Mouse (Mus musculus): Measurements from ENCODE around the gene Gm3404. TPM values are rescaled to one million over a fixed set of nuclear protein-coding genes. Genes with fewer than 3 reads are reported as not detected.

Gm3404 gene
- total RNA-seq (2023), result not detected

DNA sequence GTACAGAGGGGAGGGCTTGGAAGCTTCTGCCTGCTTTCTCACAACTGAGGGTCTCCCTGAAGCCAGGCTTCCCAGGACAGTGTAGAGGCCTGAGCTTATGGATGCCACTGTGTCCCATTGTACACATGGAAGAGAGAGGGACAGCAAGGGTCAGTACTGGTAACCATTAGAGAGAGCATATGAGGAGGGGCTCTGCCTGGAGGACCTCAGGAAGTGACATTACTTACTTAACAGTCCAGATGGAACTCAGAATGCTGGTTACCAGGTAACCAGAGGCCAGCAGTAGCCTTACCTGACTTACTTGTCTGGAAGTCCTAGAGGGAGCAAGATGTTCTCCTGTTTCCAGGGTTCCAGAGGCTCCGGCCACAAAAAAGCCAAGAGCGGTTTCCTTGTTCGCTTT, at the start of gene Gm3404:
Gene Gm3404 (plus strand): TSS at position 301 of the 400 bp plus-strand sequence.

DNA sequence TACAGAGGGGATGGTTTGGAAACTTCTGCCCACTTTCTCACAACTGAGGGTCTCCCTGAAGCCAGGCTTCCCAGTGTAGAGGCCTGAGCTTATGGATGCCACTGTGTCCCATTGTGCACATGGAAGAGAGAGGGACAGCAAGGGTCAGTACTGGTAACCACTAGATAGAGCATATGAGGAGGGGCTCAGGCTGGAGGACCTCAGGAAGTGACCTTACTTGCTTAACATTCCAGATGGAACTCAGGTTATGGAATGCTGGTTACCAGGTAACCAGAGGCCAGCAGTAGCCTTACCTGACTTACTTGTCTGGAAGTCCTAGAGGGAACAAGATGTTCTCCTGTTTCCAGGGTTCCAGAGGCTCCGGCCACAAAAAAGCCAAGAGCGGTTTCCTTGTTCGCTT, 43.9 kb upstream of the Gm3404 start, which contains the start of gene Gm6408:
Gene Gm6408 (plus strand): TSS at position 301 of the 400 bp plus-strand sequence.

DNA sequence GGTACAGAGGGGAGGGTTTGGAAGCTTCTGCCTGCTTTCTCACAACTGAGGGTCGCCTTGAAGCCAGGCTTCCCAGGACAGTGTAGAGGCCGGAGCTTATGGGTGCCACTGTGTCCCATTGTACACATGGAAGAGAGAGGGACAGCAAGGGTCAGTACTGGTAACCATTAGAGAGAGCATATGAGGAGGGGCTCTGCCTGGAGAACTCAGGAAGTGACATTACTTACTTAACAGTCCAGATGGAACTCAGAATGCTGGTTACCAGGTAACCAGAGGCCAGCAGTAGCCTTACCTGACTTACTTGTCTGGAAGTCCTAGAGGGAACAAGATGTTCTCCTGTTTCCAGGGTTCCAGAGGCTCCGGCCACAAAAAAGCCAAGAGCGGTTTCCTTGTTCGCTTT, 34.5 kb upstream of the Gm3404 start, which contains the start of gene Gm6370:
Gene Gm6370 (plus strand): TSS at position 301 of the 400 bp plus-strand sequence.

DNA sequence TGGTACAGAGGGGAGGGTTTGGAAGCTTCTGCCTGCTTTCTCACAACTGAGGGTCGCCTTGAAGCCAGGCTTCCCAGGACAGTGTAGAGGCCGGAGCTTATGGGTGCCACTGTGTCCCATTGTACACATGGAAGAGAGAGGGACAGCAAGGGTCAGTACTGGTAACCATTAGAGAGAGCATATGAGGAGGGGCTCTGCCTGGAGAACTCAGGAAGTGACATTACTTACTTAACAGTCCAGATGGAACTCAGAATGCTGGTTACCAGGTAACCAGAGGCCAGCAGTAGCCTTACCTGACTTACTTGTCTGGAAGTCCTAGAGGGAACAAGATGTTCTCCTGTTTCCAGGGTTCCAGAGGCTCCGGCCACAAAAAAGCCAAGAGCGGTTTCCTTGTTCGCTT, 23.5 kb upstream of the Gm3404 start, which contains the start of gene 4930449I24Rik:
Gene 4930449I24Rik (plus strand): TSS at position 301 of the 400 bp plus-strand sequence.

DNA sequence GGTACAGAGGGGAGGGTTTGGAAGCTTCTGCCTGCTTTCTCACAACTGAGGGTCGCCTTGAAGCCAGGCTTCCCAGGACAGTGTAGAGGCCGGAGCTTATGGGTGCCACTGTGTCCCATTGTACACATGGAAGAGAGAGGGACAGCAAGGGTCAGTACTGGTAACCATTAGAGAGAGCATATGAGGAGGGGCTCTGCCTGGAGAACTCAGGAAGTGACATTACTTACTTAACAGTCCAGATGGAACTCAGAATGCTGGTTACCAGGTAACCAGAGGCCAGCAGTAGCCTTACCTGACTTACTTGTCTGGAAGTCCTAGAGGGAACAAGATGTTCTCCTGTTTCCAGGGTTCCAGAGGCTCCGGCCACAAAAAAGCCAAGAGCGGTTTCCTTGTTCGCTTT, 11.8 kb upstream of the Gm3404 start, which contains the start of gene Gm3402:
Gene Gm3402 (plus strand): TSS at position 301 of the 400 bp plus-strand sequence.

DNA sequence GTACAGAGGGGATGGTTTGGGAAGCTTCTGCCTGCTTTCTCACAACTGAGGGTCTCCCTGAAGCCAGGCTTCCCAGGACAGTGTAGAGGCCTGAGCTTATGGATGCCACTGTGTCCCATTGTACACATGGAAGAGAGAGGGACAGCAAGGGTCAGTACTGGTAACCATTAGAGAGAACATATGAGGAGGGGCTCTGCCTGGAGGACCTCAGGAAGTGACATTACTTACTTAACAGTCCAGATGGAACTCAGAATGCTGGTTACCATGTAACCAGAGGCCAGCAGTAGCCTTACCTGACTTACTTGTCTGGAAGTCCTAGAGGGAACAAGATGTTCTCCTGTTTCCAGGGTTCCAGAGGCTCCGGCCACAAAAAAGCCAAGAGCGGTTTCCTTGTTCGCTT, 11.7 kb downstream of the Gm3404 start, which contains the start of gene Gm3409:
Gene Gm3409 (plus strand): TSS at position 301 of the 400 bp plus-strand sequence.

DNA sequence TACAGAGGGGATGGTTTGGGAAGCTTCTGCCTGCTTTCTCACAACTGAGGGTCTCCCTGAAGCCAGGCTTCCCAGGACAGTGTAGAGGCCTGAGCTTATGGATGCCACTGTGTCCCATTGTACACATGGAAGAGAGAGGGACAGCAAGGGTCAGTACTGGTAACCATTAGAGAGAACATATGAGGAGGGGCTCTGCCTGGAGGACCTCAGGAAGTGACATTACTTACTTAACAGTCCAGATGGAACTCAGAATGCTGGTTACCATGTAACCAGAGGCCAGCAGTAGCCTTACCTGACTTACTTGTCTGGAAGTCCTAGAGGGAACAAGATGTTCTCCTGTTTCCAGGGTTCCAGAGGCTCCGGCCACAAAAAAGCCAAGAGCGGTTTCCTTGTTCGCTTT, 30.2 kb downstream of the Gm3404 start, which contains the start of gene Gm3415:
Gene Gm3415 (plus strand): TSS at position 301 of the 400 bp plus-strand sequence.

Other genes with a start within 250 kb of the Gm3404 start
- not detected for gene Wasf3, start 140.8 kb upstream of the Gm3404 start, total RNA-seq (2023)
- gene Gm6408, start 43.8 kb upstream of the Gm3404 start, total RNA-seq (2023), result not detected
- gene Gm6370, start 34.4 kb upstream of the Gm3404 start, total RNA-seq (2023), result not detected
- not detected for gene 4930449I24Rik, start 23.4 kb upstream of the Gm3404 start, total RNA-seq (2023)
- gene Gm3402, start 11.7 kb upstream of the Gm3404 start, total RNA-seq (2023), result not detected
- gene Gm3409, start 11.8 kb downstream of the Gm3404 start, total RNA-seq (2023), result not detected
- gene Gm3415, start 30.3 kb downstream of the Gm3404 start, total RNA-seq (2023), result not detected
- not detected for gene Gpr12, start 59.4 kb downstream of the Gm3404 start, total RNA-seq (2023)

Data from neutrophil, adult 83 days (primary cell).